Mouse (Mus musculus): ENCODE measurements around the gene Eci1. TPM values are rescaled to one million over a fixed set of nuclear protein-coding genes. Genes with fewer than 3 reads are reported as not detected.
A peak's percentile ranks its signal among the peaks of the same experiment; 100 is the strongest.

Eci1 gene
- polyA plus RNA-seq, 1 experiment: not detected

GRCm38 (mm10) chr17:24480201-24480826 lies 53.9 kb downstream of the Eci1 start:
- Histone ChIP-seq H3K4me1 (ENCODE audit: control insufficient read depth, insufficient read depth, low read length) (peaks cover 11% of the 10 kb centered on the region), H3K27ac (ENCODE audit: insufficient read depth, low read depth, low read length) (no peak overlapping the region), H3K4me3 (ENCODE audit: insufficient read depth, low read depth, low read length) (no peak overlapping the region)
- TF ChIP-seq POLR2A (IDR thresholded peaks at IDR 0.05; ENCODE audit: insufficient read depth, low read depth, low read length): no peak
- TF ChIP-seq CTCF (IDR thresholded peaks at IDR 0.05; ENCODE audit: insufficient read depth, low read depth, low read length): no peak
- 45% methylated on average over 3 of the region's 3 CpGs for WGBS

DNA sequence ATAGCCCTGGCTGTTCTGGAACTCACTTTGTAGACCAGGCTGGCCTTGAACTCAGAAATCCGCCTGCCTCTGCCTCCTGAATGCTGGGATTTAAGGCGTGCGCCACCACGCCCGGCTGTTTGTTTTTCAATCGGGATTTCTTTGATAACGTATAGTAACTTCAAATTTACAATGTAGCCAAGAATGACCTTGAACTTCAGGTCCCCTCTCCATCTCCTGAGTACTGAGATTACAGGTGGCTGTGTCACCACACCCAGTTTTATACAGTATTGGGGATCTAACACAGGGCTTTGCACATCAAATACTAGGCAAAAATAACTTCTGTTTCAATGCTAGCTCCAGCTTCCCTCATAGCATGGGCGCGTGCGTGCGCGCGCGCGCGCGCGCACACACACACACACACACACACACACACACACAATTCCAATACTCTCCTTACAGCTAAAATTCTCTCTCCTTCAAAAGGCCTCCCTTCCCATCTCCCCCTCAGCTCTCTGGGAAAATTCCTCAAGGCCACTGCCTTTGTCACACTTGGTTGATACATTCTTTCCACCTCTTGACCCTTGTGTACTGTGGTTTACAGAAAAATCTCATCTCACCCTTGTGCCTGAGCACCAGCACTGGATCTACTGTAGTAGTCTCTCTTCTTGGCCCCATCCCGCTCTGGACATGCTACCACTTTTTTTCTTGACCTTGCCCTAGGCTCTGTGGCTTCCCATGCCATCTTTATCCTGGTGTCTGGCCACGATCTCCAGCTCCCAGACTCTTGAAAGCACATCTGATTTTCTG lies 54.8 kb downstream of the Eci1 start:
- peaks cover 16% of the 10 kb centered on the region for H3K4me1 ChIP-seq (ENCODE audit: control insufficient read depth, insufficient read depth, low read length)
- no peak overlapping the region for H3K4me3 ChIP-seq (ENCODE audit: insufficient read depth, low read depth, low read length)
- no peak overlapping the region for H3K27ac ChIP-seq (ENCODE audit: insufficient read depth, low read depth, low read length)
- WGBS: 97% methylated on average over 20 of the region's 20 CpGs
- TF ChIP-seq POLR2A (IDR thresholded peaks at IDR 0.05; ENCODE audit: insufficient read depth, low read depth, low read length) (no peak), CTCF (IDR thresholded peaks at IDR 0.05; ENCODE audit: insufficient read depth, low read depth, low read length) (no peak)

- TF ChIP-seq POLR2A (IDR thresholded peaks at IDR 0.05; ENCODE audit: insufficient read depth, low read depth, low read length): no peak
- no peak for TF ChIP-seq CTCF (IDR thresholded peaks at IDR 0.05; ENCODE audit: insufficient read depth, low read depth, low read length)
- Histone ChIP-seq H3K27ac (ENCODE audit: insufficient read depth, low read depth, low read length) (no peak overlapping the region), H3K4me3 (ENCODE audit: insufficient read depth, low read depth, low read length) (no peak overlapping the region), H3K4me1 (ENCODE audit: control insufficient read depth, insufficient read depth, low read length) (peaks cover 11% of the 10 kb centered on the region)
- 96% methylated on average over 3 of the region's 3 CpGs for WGBS
Observed at GRCm38 (mm10) chr17:24483495-24483894, 57.1 kb downstream of the Eci1 start.

DNA sequence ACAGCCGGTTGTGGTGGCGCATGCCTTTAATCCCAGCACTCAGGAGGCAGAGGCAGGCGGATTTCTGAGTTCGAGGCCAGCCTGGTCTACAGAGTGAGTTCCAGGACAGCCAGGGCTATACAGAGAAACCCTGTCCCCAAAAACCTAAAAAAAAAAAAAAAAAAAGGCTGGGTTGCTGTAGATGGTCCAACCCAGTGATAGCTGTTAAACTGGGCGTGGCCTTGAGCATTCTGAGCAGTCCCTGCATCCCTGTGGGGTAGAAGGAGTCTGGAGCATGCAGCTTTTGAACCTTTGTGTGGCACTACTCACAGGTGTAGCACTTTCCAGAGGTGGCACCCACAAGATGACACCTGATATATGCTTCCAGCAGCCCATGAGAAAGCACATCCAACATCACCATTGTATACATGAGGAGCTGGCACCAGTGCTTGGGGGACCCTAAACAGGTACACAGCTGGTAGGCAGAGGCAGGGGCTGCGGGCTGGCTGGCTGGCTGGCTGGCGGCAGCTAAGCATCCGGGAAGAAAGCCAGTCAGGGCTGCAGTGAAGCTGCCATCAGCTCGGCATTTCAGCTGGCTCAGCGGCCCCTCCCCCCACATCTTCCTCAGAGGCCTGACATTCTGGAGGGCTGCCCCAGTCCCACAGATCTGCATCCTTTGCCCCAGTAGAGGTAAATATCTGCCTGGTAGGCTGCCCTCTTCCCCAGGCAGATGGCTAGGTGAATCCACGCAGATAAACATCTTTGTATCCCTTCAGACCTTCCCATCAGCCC lies 58.8 kb downstream of the Eci1 start:
- Histone ChIP-seq H3K4me1 (ENCODE audit: control insufficient read depth, insufficient read depth, low read length) (peaks cover 20% of the 10 kb centered on the region), H3K4me3 (ENCODE audit: insufficient read depth, low read depth, low read length) (no peak overlapping the region), H3K27ac (ENCODE audit: insufficient read depth, low read depth, low read length) (peak overlapping the region; percentile 46)
- TF ChIP-seq POLR2A (IDR thresholded peaks at IDR 0.05; ENCODE audit: insufficient read depth, low read depth, low read length) (no peak), CTCF (IDR thresholded peaks at IDR 0.05; ENCODE audit: insufficient read depth, low read depth, low read length) (no peak)
- 39% methylated on average over 11 of the region's 11 CpGs for WGBS

DNA sequence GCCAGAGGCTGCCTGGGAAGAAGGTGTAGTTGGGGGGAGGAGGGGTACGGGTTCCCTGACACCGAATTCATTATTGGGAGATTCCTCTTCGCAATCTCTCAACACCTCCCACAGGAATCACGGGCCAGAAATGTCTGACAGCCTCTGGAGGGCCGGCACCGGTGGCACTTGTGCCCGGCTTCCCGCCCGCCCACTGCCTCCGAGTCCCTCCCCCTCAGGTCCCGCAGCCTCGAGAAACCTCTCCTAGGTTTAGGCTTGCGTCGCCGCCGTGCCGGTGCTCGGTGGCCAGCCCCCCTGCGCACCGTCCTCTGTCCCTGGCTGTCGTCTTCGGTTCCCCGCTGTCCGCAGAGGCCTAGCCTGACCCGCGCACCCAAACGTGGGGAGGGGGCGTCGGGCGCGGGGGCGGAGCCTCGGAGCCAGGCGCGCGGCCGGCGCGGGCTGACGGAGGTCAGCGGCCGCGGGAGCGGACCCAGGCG lies 61.8 kb downstream of the Eci1 start, which contains the start of gene Caskin1:
Gene Caskin1 (plus strand): TSS at position 416 of the 476 bp plus-strand sequence.
- TF ChIP-seq CTCF (IDR thresholded peaks at IDR 0.05; ENCODE audit: insufficient read depth, low read depth, low read length): no peak
- no peak for TF ChIP-seq POLR2A (IDR thresholded peaks at IDR 0.05; ENCODE audit: insufficient read depth, low read depth, low read length)
- Histone ChIP-seq H3K27ac (ENCODE audit: insufficient read depth, low read depth, low read length) (peak within 1 kb of the TSS; percentile 94), H3K4me1 (ENCODE audit: control insufficient read depth, insufficient read depth, low read length) (peaks cover 26% of the 10 kb centered on the region), H3K4me3 (ENCODE audit: insufficient read depth, low read depth, low read length) (peak within 1 kb of the TSS; percentile 87)
- WGBS: under 1% methylated on average over 45 of the region's 45 CpGs

DNA sequence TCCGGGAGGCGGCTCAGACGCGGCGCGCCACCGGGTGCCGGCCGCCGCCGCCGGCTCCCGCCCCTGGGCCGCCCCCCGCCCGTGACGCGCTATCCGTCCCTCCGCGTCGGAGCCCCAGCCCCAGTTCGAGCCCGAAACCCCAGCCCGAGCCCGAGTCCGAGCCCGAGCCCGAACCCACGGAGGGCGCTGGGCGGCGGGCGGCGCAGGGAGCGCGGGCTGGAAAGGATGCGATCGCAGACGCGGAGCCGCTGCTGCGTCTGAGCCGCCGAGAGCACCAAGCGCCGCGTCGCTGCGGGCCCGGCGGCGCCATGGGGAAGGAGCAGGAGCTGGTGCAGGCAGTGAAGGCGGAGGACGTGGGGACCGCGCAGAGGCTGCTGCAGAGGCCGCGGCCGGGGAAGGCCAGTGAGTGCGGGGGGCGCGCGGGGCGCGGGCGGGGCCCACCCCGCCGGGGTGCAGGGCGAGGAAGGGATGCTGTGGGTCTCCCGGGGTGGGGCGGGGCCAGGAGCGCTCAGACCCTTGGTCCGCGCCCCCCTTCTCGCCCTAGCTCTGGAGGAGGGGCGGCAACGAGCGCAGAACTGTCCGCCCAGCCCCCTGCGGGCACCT lies 62.3 kb downstream of the Eci1 start:
- WGBS: under 1% methylated on average over 72 of the region's 81 CpGs
- H3K4me1 ChIP-seq (ENCODE audit: control insufficient read depth, insufficient read depth, low read length): peaks cover 26% of the 10 kb centered on the region
- H3K27ac ChIP-seq (ENCODE audit: insufficient read depth, low read depth, low read length): peak overlapping the region; percentile 94
- TF ChIP-seq CTCF (IDR thresholded peaks at IDR 0.05; ENCODE audit: insufficient read depth, low read depth, low read length) (no peak), POLR2A (IDR thresholded peaks at IDR 0.05; ENCODE audit: insufficient read depth, low read depth, low read length) (peak; percentile 37; the same call in 1 of the 2 replicates)
- peak overlapping the region; percentile 87 for H3K4me3 ChIP-seq (ENCODE audit: insufficient read depth, low read depth, low read length)

Other genes starting within 250 kb of the Eci1 start
- not detected in 2 replicates for gene Tbc1d24, start 221.1 kb upstream of the Eci1 start, polyA plus RNA-seq (2012; ENCODE audit: insufficient read depth, insufficient read length, low replicate concordance, missing spikeins)
- gene Ntn3, start 217.1 kb upstream of the Eci1 start, polyA plus RNA-seq (2012; ENCODE audit: insufficient read depth, insufficient read length, low replicate concordance, missing spikeins): not detected in 2 replicates
- gene Tedc2, start 205.8 kb upstream of the Eci1 start, polyA plus RNA-seq (2012; ENCODE audit: insufficient read depth, insufficient read length, low replicate concordance, missing spikeins): not detected in 2 replicates
- not detected in 2 replicates for gene Ccnf, start 175.2 kb upstream of the Eci1 start, polyA plus RNA-seq (2012; ENCODE audit: insufficient read depth, insufficient read length, low replicate concordance, missing spikeins)
- gene Abca17, start 75.6 kb upstream of the Eci1 start, polyA plus RNA-seq (2012; ENCODE audit: insufficient read depth, insufficient read length, low replicate concordance, missing spikeins): not detected in 2 replicates
- gene Abca3, start 74.7 kb upstream of the Eci1 start, polyA plus RNA-seq (2012; ENCODE audit: insufficient read depth, insufficient read length, low replicate concordance, missing spikeins): 91.3 TPM in 1 of 2 replicates, not detected in the other
- gene Rnps1, start 12.1 kb upstream of the Eci1 start, polyA plus RNA-seq (2012; ENCODE audit: insufficient read depth, insufficient read length, low replicate concordance, missing spikeins): not detected in 2 replicates
- gene Dnase1l2, start 16.5 kb downstream of the Eci1 start, polyA plus RNA-seq (2012; ENCODE audit: insufficient read depth, insufficient read length, low replicate concordance, missing spikeins): not detected in 2 replicates
- not detected in 2 replicates for gene E4f1, start 43.7 kb downstream of the Eci1 start, polyA plus RNA-seq (2012; ENCODE audit: insufficient read depth, insufficient read length, low replicate concordance, missing spikeins)
- not detected in 2 replicates for gene Pgp, start 43.8 kb downstream of the Eci1 start, polyA plus RNA-seq (2012; ENCODE audit: insufficient read depth, insufficient read length, low replicate concordance, missing spikeins)
- gene Bricd5, start 47.2 kb downstream of the Eci1 start, polyA plus RNA-seq (2012; ENCODE audit: insufficient read depth, insufficient read length, low replicate concordance, missing spikeins): not detected in 2 replicates
- not detected in 2 replicates for gene Mlst8, start 52.4 kb downstream of the Eci1 start, polyA plus RNA-seq (2012; ENCODE audit: insufficient read depth, insufficient read length, low replicate concordance, missing spikeins)
- gene Caskin1, start 62.0 kb downstream of the Eci1 start, polyA plus RNA-seq (2012; ENCODE audit: insufficient read depth, insufficient read length, low replicate concordance, missing spikeins): not detected in 2 replicates
- not detected in 2 replicates for gene Traf7, start 101.3 kb downstream of the Eci1 start, polyA plus RNA-seq (2012; ENCODE audit: insufficient read depth, insufficient read length, low replicate concordance, missing spikeins)
- not detected in 2 replicates for gene Rab26, start 107.6 kb downstream of the Eci1 start, polyA plus RNA-seq (2012; ENCODE audit: insufficient read depth, insufficient read length, low replicate concordance, missing spikeins)
- not detected in 2 replicates for gene Pkd1, start 123.2 kb downstream of the Eci1 start, polyA plus RNA-seq (2012; ENCODE audit: insufficient read depth, insufficient read length, low replicate concordance, missing spikeins)
- 286 TPM in 1 of 2 replicates, not detected in the other for gene Tsc2, start 206.0 kb downstream of the Eci1 start, polyA plus RNA-seq (2012; ENCODE audit: insufficient read depth, insufficient read length, low replicate concordance, missing spikeins)
- gene Nthl1, start 206.0 kb downstream of the Eci1 start, polyA plus RNA-seq (2012; ENCODE audit: insufficient read depth, insufficient read length, low replicate concordance, missing spikeins): not detected in 2 replicates
- not detected in 2 replicates for gene Slc9a3r2, start 223.7 kb downstream of the Eci1 start, polyA plus RNA-seq (2012; ENCODE audit: insufficient read depth, insufficient read length, low replicate concordance, missing spikeins)
- not detected in 2 replicates for gene Npw, start 231.8 kb downstream of the Eci1 start, polyA plus RNA-seq (2012; ENCODE audit: insufficient read depth, insufficient read length, low replicate concordance, missing spikeins)
- gene Zfp598, start 243.0 kb downstream of the Eci1 start, polyA plus RNA-seq (2012; ENCODE audit: insufficient read depth, insufficient read length, low replicate concordance, missing spikeins): not detected in 2 replicates